Mouse (Mus musculus) retina, postnatal 1 day (tissue): ENCODE results near the gene Tubb4b.

Experiments used
- DNase-seq: peaks from one replicate; pipeline ENCODE4 v3.0.0-alpha.2; 2012

Tubb4b gene

DNA sequence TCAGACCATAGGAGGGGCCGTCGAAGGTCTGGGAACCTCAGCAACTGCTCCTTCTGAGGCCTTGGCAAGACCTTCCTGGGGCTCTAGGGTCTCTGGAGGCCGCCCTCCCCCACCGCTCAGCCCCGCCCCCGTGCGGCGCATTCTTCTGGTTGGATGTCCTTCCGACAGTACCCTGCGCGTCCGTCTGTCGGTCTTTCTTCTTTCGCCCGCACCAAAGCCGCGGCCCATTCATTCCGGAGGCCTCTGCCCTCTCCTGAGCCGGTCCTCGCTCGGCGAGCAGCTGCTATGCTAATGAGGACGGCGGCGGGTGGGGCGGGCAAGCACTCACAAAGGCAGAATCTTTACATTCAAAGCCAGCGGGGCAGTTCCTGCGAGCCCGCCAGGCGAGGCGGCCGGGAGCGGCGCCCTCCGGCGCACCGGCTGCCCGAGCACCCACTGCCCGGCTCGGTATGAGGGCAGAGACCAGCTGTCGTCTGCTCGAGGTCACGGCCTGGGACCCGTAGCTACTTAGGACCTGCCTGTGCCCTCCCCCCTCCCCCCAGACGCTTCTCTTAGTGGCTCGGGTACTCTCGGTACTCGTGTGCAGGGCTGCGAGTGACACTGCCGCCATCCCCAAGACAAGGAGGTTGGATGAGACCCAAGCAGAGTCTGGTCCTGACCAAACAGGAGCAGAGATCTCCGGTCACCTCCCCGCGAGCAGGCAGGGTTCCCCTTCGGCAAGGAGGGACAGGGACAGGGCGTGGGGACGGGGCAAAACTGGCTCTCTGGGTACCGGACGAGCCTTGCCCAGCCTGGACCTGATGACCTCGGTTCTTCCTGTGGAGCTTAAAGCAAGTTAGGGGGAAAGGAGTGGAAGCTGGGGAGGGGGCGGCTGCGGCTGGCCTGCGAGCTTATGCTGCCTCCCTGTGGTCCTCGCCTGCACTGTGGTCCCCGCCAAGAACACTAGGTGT is 38.6 kb downstream of the Tubb4b start:
- DNase-seq, result peak; percentile 96

DNA sequence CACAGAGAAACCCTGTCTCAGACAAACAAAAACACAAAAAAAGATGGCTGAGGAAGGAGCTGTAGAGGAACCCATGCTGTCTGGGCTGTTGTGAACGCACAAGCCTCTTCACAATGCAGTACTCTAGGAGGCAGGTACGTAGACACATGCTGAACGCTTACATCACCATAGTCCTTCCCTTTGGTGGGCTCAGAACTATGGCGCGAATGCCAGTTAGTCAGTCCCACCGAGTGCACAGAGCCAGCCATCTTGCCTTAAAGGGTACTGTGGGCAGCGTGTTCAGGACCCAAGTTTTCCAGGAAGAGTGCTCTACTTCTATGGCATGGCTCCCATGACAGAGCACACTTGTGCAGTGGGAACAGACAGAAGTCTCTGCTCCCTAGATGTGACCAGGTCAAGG is 40.0 kb downstream of the Tubb4b start:
- no peak for DNase-seq

DNA sequence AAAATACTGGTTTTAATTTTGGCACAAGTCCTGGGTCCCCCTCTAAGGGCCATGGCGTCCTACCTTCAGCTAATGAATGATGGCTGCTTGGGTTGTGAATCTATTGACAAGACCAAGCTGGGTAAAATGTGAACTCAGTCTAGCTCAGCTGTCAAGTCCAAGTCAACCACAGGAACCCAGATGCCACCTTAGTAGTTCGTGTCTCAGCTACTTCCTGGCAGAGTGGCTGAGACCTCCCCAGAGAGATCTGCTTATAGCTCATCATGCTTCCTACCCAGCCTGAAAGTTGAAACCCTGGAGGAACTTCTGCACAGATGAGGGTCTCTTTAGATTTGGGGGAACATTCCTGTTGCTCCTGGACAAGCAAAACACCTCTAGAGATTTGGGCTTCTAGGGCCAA is 41.2 kb downstream of the Tubb4b start:
- no peak for DNase-seq

DNA sequence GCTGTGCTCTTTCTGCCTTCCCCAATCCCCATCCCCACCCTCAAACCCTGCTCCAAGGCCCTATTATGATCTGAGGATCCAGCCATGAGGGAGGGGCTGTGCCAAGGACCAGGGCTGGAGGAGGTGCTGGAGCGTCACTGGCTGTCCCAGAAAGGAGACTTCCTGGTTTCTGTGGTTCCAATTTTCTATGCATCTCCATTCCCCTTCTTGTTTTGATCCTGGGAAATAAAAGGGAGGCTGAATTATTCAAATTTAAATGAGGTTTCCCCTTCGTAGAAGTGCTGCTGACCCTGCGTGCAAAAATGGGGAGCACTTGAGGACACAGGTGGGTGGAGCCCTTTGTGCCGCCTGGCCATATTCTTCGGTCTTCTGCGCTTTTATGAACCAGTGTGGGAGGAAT is 41.8 kb downstream of the Tubb4b start:
- peak; percentile 61 for DNase-seq

DNA sequence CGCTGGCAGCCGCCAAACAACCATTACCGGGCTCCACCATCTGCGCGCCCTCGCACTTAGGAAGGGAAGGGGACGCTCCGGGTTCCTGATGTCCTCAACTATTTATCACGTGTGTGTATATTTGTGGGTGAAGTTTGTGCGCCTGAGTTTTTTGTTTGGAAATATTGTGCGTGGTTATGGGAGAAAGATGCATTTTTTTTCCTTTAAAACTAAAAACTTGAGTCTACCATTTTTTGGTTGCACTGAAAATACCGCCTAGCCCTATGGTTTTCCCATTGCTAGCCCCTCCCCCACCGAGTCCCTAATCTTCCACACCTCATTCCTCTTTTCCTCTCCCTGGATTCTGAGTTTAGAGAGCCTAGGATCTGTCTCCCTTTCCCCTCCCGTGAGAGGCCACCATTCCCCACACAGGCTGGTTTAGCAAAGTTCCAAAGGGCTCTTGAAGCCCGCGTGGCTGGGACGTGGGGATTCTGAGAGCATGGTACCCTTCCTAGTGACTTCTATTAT is 42.6 kb downstream of the Tubb4b start:
- no peak for DNase-seq

DNA sequence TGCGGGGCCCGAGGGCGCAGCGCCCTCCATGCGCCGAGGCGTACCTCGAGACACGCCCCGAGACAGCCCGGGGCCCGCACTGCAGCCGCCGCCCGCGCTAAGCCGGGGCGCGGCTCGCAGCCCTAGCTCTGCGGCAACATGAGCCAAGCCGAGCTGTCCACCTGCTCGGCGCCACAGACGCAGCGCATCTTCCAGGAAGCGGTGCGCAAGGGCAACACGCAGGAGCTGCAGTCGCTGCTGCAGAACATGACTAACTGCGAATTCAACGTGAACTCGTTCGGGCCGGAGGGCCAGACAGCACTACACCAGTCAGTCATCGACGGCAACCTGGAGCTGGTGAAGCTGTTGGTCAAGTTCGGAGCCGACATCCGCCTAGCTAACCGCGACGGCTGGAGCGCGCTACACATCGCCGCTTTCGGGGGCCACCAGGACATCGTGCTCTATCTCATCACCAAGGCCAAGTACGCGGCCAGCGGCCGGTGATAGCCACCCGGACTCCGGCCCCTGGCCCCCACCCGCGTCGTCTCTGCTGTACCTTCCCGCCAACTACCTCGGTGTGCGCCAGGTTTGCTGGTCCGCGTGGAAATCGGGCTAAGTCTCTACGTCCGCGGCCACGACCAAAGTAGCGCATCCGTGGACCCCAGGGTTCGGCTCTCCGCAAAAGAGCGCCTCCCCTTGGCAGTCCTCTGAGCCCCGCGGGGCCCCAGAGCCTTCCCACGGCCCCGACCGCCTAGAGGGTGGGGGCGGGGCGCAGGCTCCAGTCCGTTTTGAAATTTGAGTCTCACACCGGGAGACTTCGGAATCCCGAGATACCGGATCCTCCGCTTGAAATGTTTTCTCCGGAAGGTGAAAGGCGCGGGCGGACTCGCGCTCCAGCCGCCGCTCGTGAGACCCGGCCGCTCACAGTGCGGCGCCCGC is 43.3 kb downstream of the Tubb4b start:
- DNase-seq, result peak; percentile 85

DNA sequence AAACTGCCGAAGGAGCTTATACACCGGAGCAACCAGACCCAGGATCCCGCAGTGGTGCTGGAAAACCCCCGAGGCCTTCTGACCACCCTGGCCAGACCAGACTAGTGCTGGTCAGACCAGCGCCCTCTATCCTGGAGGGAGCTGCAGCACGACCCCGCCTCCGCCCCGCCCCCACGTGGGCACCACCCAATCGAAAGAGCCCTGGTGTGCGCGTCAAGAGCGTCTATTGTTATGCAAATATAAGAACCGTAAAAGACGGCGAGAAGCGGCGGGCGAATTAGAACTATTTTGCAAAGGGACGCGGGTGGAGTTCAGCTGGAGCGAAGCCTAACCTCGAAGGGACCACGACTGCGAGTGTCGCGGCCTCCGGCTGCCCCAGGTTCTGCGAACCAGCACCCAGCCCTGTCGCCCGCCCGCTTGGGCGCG is 44.0 kb downstream of the Tubb4b start, which contains the start of gene Nrarp:
Gene Nrarp (plus strand): TSS at position 281 of the 426 bp plus-strand sequence.
- peak; percentile 98 for DNase-seq

DNA sequence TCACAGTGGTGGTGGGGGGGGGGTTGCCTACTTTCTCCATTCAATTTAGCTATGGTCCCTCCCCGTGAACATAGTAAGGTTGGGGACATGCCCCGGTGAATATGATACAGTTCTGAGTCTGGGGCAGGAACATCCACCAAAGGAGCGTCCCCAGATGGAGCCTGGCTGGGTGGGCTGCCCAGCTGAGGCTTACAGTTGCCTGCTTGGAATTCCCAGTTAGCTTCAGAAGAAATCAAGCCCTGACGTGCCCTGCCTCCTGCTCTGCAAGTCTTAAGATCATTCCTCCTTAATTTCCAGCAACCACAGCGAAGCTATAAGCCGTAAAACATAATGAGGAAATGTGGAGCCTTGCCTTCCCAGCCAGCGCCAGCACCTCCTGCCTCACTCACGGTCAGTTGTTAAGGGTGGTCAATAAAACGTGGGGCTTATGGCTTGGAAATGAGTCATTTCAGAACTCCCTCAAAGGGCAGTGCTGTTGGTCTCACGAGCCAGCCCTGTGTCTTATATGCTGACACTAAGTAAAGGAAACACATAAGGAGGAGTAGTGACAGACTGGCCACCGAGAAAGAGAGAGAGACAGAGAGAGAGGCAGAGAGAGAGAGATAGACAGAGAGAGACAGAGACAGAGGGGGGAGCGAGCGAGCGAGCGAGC is 44.8 kb downstream of the Tubb4b start:
- DNase-seq, result no peak

DNA sequence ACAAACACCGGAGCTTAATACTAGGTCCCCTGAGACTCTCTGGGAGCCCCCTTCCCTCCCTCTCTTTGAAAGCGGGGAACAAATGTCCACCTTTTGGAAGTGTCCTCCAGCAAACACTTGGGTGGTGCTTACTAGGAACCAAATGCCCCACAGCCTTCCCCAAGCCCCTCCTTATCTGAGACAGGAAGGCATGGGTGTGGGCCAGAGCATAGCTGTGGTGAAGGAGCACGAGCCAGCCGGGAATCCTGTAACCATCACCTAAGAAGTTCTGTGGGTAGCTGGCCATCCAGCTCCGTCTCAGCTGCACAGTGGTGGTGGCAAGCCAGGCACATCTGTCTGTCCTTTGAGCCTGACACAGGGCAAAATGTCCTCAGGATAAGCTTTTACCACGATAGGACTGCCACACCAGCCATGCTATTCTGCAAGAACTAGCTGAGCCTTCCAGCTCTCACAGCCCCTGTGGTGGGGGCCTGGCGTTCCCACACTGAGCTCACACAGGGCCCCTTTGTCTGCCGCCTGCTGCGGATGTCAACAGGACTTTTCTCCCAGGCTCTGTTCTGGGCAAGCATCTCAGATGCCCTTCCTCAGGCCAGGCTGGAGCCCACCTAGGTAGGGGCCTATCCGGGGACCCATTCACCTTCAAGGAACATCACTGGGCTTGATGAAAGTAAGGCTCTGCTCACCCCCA is 46.1 kb downstream of the Tubb4b start:
- DNase-seq, result peak; percentile 76

DNA sequence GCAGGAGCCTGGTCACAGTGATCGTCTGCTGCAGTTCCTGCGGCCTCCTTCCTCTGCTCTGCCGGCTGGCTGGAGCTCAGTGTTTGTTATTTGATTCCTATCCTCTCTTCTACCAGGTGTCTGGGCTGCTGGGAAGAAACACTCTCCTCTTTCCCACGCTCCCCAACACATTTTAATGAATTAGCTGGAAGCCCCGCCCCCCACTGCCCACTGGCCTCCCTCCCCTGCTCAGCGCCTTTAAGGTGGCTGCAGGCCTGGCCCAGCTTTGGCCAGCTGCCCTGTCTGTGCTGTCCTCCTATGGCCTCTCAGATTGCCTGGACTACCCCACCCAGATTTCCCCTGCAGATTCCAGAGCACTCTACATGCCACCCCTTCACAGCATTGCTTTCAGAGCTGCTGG is 46.8 kb downstream of the Tubb4b start:
- peak; percentile 91 for DNase-seq

DNA sequence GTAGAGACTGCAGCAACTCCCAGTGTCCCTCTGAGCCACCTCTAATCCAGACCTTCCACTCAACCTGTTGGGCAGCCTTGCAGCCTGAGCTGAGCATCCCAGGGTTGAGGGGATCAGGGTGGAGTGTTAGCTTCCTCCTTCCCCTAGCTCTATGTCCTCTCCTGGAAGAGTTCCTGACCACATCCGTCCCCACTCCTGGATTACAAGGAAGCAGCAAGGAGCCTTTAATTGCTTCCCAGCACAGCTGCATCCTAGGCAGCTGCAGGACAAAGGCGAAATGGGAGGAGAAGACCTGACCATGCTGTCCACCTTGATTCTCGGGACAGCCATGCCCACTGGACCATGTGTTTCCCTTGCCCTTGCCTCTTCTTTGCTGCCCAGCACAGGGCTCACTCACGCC is 47.4 kb downstream of the Tubb4b start:
- peak; percentile 23 for DNase-seq

DNA sequence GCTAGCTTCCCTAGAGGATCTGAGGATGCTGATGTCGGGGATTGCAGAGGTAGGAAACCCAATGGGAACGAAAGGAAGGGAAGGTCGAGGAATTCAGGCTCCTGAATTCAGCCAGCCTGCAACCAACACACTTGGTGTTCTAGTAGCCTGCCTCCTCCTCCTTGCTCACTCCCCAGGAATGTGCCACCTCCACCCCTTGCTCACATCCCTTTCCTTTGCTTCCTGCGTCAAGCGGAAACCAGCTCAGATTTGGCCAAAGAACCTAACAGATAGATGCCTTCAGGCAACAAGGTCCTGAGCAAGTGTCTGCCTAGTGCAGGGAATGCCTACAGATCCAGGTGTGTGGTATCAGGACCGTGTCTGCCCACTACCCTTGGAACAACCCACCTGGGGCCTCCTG is 47.9 kb downstream of the Tubb4b start:
- no peak for DNase-seq

DNA sequence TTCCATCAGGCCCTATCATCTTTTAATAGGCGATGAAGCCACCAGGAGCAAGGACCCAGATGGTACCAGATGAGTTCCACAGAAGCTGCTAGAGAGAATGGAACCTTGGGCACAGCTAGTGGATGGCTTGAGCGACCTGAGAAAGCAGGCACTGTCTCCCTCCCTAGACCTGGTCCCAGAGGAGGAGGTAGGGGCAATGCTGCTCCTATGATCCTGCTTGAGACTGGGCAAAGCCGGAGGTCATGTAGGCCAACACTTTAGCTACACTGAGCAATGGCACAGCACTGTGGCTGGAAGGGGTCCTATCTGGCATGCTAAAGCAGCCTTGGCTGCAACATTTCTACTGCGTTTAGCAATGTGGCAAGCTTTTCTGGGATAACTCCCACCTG is 48.8 kb downstream of the Tubb4b start:
- no peak for DNase-seq

DNA sequence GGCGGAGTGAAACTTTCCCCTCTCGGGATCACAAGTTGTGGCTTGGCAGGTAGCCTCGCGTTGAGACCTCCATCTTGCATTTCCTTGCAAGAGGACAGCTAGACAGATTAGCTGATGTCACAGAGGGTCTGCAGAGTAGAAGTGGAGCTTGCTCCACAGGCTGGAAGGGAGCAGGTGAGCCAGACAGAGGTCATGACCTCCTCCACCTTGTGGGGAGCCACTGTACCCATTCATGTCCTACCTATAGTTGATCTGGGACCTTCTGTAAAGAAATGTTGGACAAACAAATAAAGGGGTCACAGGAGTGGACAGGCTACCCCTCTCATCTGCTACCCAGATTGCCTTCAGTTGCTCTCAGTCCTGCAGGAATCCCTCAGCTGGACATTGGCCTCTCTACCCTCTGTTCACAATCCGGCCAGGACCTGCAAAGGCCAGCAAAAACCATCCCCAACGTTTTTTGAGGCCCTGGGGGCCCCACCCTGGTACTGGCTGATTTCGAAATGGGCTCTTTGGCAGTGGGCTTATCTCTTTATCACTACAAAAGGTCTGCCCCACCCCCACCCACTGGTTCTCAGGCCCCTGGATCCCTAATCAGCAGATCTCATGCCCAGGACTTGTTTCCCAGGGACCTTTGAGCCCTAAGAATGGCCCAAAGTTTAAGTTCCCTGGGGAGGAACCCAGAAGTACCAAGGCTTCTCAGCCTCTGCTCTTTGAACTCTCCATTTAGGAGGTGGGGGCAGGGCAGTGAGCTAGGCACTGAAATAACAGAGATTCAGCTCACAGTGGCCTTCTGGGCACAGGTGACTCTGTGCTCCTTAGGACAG is 49.4 kb downstream of the Tubb4b start:
- no peak for DNase-seq

DNA sequence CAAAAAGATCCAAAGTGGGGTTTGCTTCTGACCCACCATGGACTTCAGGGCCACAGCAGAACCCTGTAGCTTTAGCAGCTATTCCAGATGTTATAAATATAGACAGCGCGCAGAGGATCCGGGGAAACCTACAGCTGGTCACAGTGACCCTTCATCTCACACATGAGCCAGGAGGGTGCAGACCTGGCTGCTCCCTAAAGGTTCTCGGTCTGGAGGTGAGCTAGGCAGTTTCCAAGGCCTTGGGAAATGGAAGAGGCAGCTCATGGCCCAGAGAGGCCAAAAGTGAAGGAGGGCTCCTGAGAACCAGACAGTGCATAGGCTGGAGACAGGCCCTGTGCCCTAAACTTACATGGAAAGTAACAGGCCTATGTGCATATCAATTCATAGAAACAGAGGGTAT is 50.7 kb downstream of the Tubb4b start:
- no peak for DNase-seq

DNA sequence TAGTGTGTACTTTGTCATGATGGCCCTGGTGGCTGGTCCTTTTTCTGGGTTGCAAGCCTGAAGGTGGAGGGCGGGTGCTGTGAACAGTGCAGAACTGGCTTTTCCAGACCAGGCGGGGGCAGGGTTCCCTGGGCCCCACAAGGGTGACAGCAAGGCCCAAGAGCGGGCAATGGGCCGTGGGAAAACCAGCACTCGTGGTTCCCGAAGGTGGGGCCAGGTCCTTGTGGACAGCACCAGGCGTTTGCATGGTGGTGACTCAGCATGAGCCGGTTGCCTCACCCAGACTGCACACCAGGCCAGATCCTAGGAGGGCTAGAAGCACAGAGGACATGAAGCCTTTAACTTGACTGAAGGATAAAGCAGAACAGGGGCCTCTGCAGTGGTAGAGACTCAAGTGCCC is 51.9 kb downstream of the Tubb4b start:
- DNase-seq, result no peak
